Mouse (Mus musculus) heart, embryonic 11.5 days (tissue): ENCODE results near the gene Ly6g6d. TPM values are rescaled to one million over a fixed set of nuclear protein-coding genes. Genes with fewer than 3 reads are reported as not detected.
A peak's percentile ranks its signal among the peaks of the same experiment; 100 is the strongest.
"Not testable (repeated sequence)": the region's sequence is repeated elsewhere in the genome, so short reads cannot be mapped to it uniquely, and the experiment has no call there.

Experiments
- ATAC-seq: fragments of 200-750 bp; cut with Nextera tagmentation; replicated peaks from 2 replicates; pipeline ENCODE4 v1.8.0; 2017; ENCODE audit warnings: moderate library complexity; ENCODE audit not compliant: insufficient number of reproducible peaks, low FRiP score, low TSS enrichment
- H3K27ac ChIP-seq: fragments of 300-500 bp; sonication (generic); 2 replicates; pipeline ENCODE4 v1.5.1; 2014; ENCODE audit warnings: mild to moderate bottlenecking, low read depth, low read length
- H3K27me3 ChIP-seq: fragments of 300-500 bp; sonication (generic); 2 replicates; pipeline ENCODE4 v1.6.1; 2014; ENCODE audit warnings: mild to moderate bottlenecking, low read length, mixed read lengths; ENCODE audit not compliant: control insufficient read depth, insufficient read depth
- H3K36me3 ChIP-seq: fragments of 300-500 bp; sonication (generic); 2 replicates; pipeline ENCODE4 v1.6.1; 2014; ENCODE audit warnings: mild to moderate bottlenecking, low read length, moderate library complexity, mixed read lengths; ENCODE audit not compliant: control insufficient read depth, insufficient read depth
- H3K4me1 ChIP-seq: fragments of 300-500 bp; sonication (generic); 2 replicates; pipeline ENCODE4 v1.6.1; 2014; ENCODE audit warnings: low read length; ENCODE audit not compliant: control insufficient read depth, insufficient read depth
- H3K4me2 ChIP-seq: fragments of 300-500 bp; sonication (generic); 2 replicates; pipeline ENCODE4 v1.6.1; 2014; ENCODE audit warnings: mild to moderate bottlenecking, moderate library complexity
- H3K4me3 ChIP-seq: fragments of 300-500 bp; sonication (generic); 2 replicates; pipeline ENCODE4 v1.5.1; 2014; ENCODE audit warnings: low read depth, low read length
- H3K9ac ChIP-seq: fragments of 300-500 bp; sonication (generic); 2 replicates; pipeline ENCODE4 v1.6.1; 2014; ENCODE audit warnings: mild to moderate bottlenecking, low read depth, low read length, moderate library complexity
- H3K9me3 ChIP-seq: fragments of 300-500 bp; sonication (generic); replicated peaks from 2 replicates; pipeline ENCODE4 v1.6.1; 2016; ENCODE audit warnings: low read length; ENCODE audit not compliant: control insufficient read depth
- WGBS: fragments of 180-500 bp; shearing (Covaris S2); extraction: QIAGEN DNeasy Blood & Tissue Kit; methylation state at CpG from one replicate; pipeline ENCODE4 v1.1.7; 2014; ENCODE audit not compliant: insufficient replicate concordance; 5-methylcytosine and 5-hydroxymethylcytosine counted together
- polyA plus RNA-seq: library from polyadenylated mRNA; unstranded; fragments of >200 nt; fragmentation: Nextera tagmentation; extraction: Ambion mirVana; gene quantifications from 2 replicates; pipeline ENCODE4 v1.2.1, GENCODE M21; 2014

The Ly6g6d gene
- polyA plus RNA-seq, 1 experiment from 2014 or later, result 2.0 TPM

- Histone ChIP-seq H3K27ac (peak overlapping the region; percentile 90), H3K4me2 (no peak overlapping the region)
- WGBS, result 70% methylated on average over 4 of the region's 4 CpGs
Observed at GRCm38 (mm10) chr17:35043794-35044193, 34.1 kb downstream of the Ly6g6d start.

DNA sequence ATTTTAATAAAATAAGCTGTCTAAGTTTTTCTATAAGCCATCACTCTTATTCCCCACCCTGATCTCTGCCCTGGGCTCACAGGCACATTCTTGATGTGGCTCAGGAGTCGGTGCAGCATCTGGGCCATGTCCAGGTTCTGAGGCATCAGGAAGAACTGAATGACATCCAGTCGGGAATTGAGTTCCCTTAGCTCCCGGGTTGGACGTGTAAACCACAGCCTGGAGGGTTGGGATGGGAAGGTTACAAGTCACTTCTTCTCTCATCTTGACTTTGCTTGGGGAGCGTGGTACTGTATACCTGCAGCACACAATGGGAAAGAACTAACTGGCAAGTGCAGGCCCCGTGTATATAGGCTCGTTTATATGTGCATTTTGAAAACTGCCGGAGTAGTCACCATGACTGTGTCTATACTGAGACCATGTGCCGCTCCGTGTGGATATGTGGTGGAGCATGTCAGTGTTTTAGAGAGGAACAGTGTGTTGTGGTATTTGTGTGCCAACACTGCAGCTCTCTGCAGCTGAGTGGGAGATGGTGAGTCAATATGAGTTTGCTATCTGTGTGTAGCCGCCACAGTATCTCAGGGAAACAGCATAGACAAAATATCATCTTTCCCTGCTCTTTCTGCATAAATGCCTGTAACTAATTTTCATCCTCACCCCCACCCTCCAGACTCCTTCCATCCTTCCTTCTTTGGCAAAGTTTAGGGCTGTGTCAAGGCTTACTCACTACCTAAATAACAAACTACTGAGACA lies 38.6 kb downstream of the Ly6g6d start:
- Histone ChIP-seq H3K4me1 (peaks cover 5% of the 10 kb centered on the region; the same call in 1 of the 2 replicates), H3K9me3 (no peaks in the 10 kb centered on the region), H3K4me3 (no peak overlapping the region), H3K27me3 (no peaks in the 10 kb centered on the region), H3K27ac (no peak overlapping the region), H3K9ac (no peak overlapping the region), H3K4me2 (no peak overlapping the region), H3K36me3 (no peaks in the 10 kb centered on the region)
- ATAC-seq, result no peak
- 81% methylated on average over 11 of the region's 11 CpGs for WGBS

More at GRCm38 (mm10) chr17:35043794-35044193, 34.1 kb downstream of the Ly6g6d start:
- Histone ChIP-seq H3K9ac (no peak overlapping the region), H3K4me1 (peaks cover 32% of the 10 kb centered on the region), H3K27me3 (no peaks in the 10 kb centered on the region), H3K4me3 (no peak overlapping the region), H3K9me3 (no peaks in the 10 kb centered on the region), H3K36me3 (no peaks in the 10 kb centered on the region)
- no peak for ATAC-seq

DNA sequence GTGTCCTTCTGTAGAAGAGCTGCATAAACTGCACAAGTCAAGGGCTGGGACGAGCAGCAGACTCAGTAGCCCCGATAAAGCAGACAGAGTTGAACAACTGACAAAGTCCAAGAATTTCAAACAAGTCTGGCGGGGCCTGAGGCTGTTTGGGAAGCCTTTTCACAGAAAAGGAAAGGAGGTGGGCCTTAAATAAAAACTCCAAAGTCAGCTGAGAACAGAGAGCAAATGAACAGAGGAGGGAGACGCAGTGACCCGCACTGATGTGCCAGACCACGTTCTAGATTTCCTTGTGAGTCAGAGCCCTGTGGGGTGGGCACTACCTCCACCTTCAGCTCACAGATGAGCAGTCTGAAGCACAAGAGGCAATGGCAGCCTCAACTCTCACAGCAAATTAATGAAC lies 43.0 kb downstream of the Ly6g6d start:
- H3K4me1 ChIP-seq, result no peaks in the 10 kb centered on the region; the same call in 1 of the 2 replicates
- H3K9ac ChIP-seq, result no peak overlapping the region
- H3K4me3 ChIP-seq, result no peak overlapping the region
- ATAC-seq, result no peak
- H3K27ac ChIP-seq, result no peak overlapping the region
- no peaks in the 10 kb centered on the region for H3K9me3 ChIP-seq
- 68% methylated on average over 6 of the region's 6 CpGs for WGBS
- H3K27me3 ChIP-seq, result no peaks in the 10 kb centered on the region
- H3K36me3 ChIP-seq, result no peaks in the 10 kb centered on the region
- no peak overlapping the region for H3K4me2 ChIP-seq

GRCm38 (mm10) chr17:35033703-35034102 lies 44.2 kb downstream of the Ly6g6d start:
- not testable (repeated sequence) for H3K4me2 ChIP-seq

DNA sequence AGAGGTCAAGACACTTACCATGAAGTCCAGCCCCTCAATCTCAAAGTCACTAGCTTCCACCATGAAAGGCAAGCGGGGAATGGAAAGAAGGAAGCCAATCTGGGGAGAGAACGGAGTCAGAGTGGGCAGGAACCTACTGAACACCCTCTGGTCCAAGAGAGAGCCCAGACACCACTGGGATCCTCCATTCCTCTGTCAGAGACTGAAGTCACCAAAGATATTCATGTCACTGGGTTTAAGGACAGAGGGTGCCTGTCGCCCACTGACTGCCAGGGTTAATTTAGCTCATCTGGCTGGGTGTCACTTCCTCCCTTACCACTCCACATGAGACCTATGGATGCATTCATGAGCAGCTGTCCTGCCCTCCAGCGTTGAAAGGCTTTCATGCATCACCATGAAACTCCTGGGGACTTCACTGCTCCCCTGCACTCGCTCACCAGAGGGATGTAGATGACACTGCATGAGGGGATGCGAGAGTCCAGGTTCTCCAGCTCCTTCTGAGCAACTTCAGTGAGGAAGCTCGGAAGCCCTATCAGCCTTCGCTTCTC lies 45.5 kb downstream of the Ly6g6d start:
- H3K36me3 ChIP-seq, result no peaks in the 10 kb centered on the region
- ATAC-seq, result no peak
- no peak overlapping the region for H3K4me3 ChIP-seq
- H3K4me2 ChIP-seq, result no peak overlapping the region
- no peak overlapping the region for H3K9ac ChIP-seq
- no peak overlapping the region for H3K27ac ChIP-seq
- 60% methylated on average over 8 of the region's 8 CpGs for WGBS
- H3K9me3 ChIP-seq, result no peaks in the 10 kb centered on the region
- H3K27me3 ChIP-seq, result no peaks in the 10 kb centered on the region
- H3K4me1 ChIP-seq, result peaks cover 9% of the 10 kb centered on the region

More at GRCm38 (mm10) chr17:35033703-35034102, 44.2 kb downstream of the Ly6g6d start:
- H3K36me3 ChIP-seq, H3K4me1 ChIP-seq, H3K27me3 ChIP-seq, ATAC-seq, H3K9ac ChIP-seq, H3K4me3 ChIP-seq, H3K27ac ChIP-seq, H3K9me3 ChIP-seq: not testable (repeated sequence)
- WGBS, result 68% methylated on average over 1 of the region's 1 CpGs

GRCm38 (mm10) chr17:35031880-35032279 lies 46.0 kb downstream of the Ly6g6d start:
- Histone ChIP-seq H3K9ac (0 out of 2 replicates have a peak overlapping the region, but pooled peaks have one; percentile 34), H3K4me2 (no peak overlapping the region), H3K9me3 (no peaks in the 10 kb centered on the region), H3K27me3 (no peaks in the 10 kb centered on the region), H3K4me1 (peaks cover 13% of the 10 kb centered on the region), H3K36me3 (no peaks in the 10 kb centered on the region), H3K4me3 (no peak overlapping the region), H3K27ac (no peak overlapping the region)
- WGBS, result 76% methylated on average over 7 of the region's 7 CpGs
- no peak for ATAC-seq

GRCm38 (mm10) chr17:35031272-35031671 lies 46.6 kb downstream of the Ly6g6d start:
- H3K4me3 ChIP-seq, result no peak overlapping the region
- no peak for ATAC-seq
- no peak overlapping the region for H3K27ac ChIP-seq
- peaks cover 13% of the 10 kb centered on the region for H3K4me1 ChIP-seq
- no peaks in the 10 kb centered on the region for H3K27me3 ChIP-seq
- H3K9ac ChIP-seq, result 0 out of 2 replicates have a peak overlapping the region, but pooled peaks have one; percentile 34
- H3K4me2 ChIP-seq, result no peak overlapping the region
- H3K36me3 ChIP-seq, result no peaks in the 10 kb centered on the region
- WGBS, result 83% methylated on average over 11 of the region's 11 CpGs
- no peaks in the 10 kb centered on the region for H3K9me3 ChIP-seq

DNA sequence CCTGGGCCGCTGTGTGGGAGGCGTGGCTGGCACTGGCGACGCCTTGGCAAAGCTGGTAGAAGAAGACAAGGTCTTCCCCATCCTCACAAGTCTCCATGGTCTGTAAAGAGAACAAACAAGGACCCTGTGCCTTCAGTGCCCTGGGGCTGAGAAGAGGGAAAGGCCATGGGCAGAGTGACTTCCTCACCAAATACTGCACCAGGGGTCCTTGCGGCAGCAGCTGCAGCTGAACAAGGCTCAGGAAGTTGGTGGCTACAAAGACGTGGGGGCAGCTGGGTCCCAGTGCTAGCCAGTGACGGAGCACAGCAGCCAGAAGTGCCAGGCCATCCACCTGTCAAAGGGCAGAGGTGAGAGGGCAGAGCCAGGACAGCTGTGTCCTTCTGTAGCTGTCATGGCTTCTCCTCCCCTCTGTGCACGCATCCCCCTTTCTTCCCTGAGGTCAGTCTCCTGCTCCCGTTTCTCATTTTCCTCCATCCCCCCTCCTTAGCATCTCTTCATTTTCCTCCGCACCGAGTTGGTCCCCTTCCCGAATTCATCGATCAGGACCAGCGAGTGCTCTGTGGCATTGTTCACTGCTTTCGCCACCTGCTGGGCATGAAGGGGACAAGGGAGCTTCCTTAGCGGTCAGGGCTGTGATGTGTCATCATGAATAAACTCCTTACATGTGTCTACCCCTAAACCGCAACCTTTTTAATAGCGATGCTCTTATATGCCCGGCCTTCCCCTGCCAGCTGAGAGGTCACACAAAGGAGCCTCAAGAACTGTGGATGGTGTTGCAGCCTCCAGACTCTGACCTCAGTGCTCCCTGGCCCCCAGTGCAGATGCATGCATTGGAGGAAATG lies 48.0 kb downstream of the Ly6g6d start:
- ATAC-seq, result no peak
- Histone ChIP-seq H3K9ac (0 out of 2 replicates have a peak overlapping the region, but pooled peaks have one; percentile 34), H3K9me3 (no peaks in the 10 kb centered on the region), H3K4me3 (0 out of 2 replicates have a peak overlapping the region, but pooled peaks have one; percentile 1), H3K27me3 (no peaks in the 10 kb centered on the region), H3K27ac (no peak overlapping the region), H3K4me2 (peak overlapping the region; percentile 14; the same call in 1 of the 2 replicates), H3K36me3 (no peaks in the 10 kb centered on the region), H3K4me1 (peaks cover 15% of the 10 kb centered on the region)
- 37% methylated on average over 19 of the region's 19 CpGs for WGBS
